Mouse (Mus musculus): Measurements from ENCODE around the gene Msh3. TPM values are rescaled to one million over a fixed set of nuclear protein-coding genes. Genes with fewer than 3 reads are reported as not detected.
"Not testable (repeated sequence)": the region's sequence is repeated elsewhere in the genome, so short reads cannot be mapped to it uniquely, and the experiment has no call there.

Msh3 gene
- polyA plus RNA-seq, 1 experiment from 2014 or later: 34.5 TPM

DNA sequence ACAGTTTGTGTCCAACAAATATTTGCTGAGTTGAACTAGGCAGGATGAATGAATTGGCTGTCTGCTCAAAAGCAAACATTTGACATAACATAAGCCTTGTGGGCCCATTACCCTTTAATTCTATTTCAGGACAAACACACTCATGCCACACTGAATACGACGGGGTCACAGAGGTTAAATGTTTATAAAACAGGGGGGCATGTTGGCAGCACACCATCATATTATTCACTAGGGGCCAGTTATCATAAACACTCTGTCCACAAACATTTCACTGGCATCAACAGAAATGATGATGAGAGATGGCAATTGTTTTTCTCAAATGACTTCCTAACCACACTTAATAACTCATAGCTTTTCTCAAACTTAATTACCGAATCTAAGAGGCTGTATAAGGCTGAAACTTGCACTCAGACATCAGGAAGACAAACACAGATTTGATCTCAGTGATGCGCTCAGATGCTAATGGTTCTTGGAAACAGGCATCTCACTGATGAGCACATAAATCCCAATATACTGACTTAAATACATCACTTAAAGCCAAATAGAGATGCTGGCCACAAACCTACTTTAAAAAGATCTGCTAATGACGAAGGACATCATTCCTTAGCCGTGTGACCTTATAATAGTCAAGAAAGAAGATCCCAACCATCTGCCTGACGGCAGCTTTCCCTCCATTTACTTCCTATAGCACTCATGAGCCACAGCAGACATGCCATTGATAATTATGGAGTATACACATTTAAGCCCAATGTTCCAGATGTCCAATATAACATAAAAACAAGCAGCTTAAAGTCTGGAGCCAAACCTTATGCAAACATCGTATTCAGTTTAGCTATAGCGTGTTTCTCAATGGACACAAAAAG, 122.5 kb downstream of the Msh3 start:
- Histone ChIP-seq H3K36me3 (replicated peaks) (peaks cover 34% of the 10 kb centered on the region), H3K9me3 (no peaks in the 10 kb centered on the region), H3K27me3 (replicated peaks; ENCODE audit: low read depth, poor library complexity, severe bottlenecking) (no peaks in the 10 kb centered on the region), H3K27ac (replicated peaks) (no peak overlapping the region), H3K4me3 (no peak overlapping the region), H3K4me1 (no peaks in the 10 kb centered on the region)
- DNase-seq (ENCODE audit: low spot score): no peak
- 89% methylated on average over 9 of the region's 9 CpGs for WGBS

- Histone ChIP-seq H3K9me3 (no peaks in the 10 kb centered on the region), H3K27me3 (replicated peaks; ENCODE audit: low read depth, poor library complexity, severe bottlenecking) (no peaks in the 10 kb centered on the region), H3K4me1 (no peaks in the 10 kb centered on the region), H3K27ac (replicated peaks) (no peak overlapping the region), H3K36me3 (replicated peaks) (0 out of 2 replicates have a peak, but pooled peaks cover 3% of the 10 kb centered on the region), H3K4me3 (no peak overlapping the region)
- 83% methylated on average over 1 of the region's 1 CpGs for WGBS
- DNase-seq (ENCODE audit: low spot score): no peak
Measured at GRCm38 (mm10) chr13:92228037-92228436, 126.8 kb downstream of the Msh3 start.

DNA sequence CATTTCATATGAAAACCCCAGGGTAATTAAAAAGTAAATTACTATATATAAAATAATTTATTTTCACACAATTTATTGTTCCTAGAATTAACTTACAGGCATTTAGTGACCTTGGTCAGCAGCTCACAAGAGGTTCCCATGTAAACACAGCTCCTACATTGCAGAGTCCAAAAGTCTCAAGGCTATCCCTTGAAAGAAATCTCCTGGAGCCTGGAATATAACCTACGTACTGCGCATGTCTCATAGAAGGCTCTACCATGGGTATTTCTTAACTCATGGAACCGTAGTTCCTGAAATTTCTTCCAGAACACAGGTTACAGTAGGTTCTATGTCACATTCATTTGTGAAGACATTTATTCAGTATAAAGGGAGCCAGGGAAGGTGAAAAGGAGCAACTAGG, 131.2 kb downstream of the Msh3 start:
- peaks cover 34% of the 10 kb centered on the region for H3K36me3 ChIP-seq (replicated peaks)
- no peak overlapping the region for H3K4me3 ChIP-seq
- H3K27ac ChIP-seq (replicated peaks): no peak overlapping the region
- H3K27me3 ChIP-seq (replicated peaks; ENCODE audit: low read depth, poor library complexity, severe bottlenecking): no peaks in the 10 kb centered on the region
- H3K4me1 ChIP-seq: no peaks in the 10 kb centered on the region
- H3K9me3 ChIP-seq: no peaks in the 10 kb centered on the region
- WGBS: 98% methylated on average over 3 of the region's 3 CpGs
- no peak for DNase-seq (ENCODE audit: low spot score)

GRCm38 (mm10) chr13:92222763-92223162, 132.0 kb downstream of the Msh3 start:
- Histone ChIP-seq H3K9me3 (no peaks in the 10 kb centered on the region), H3K36me3 (replicated peaks) (peaks cover 38% of the 10 kb centered on the region), H3K27ac (replicated peaks) (no peak overlapping the region), H3K4me3 (no peak overlapping the region), H3K4me1 (no peaks in the 10 kb centered on the region), H3K27me3 (replicated peaks; ENCODE audit: low read depth, poor library complexity, severe bottlenecking) (no peaks in the 10 kb centered on the region)
- DNase-seq (ENCODE audit: low spot score): no peak
- WGBS: 98% methylated on average over 5 of the region's 5 CpGs

- no peak for DNase-seq (ENCODE audit: low spot score)
- peaks cover 49% of the 10 kb centered on the region for H3K36me3 ChIP-seq (replicated peaks)
Measured at GRCm38 (mm10) chr13:92219774-92220173, 135.0 kb downstream of the Msh3 start.

DNA sequence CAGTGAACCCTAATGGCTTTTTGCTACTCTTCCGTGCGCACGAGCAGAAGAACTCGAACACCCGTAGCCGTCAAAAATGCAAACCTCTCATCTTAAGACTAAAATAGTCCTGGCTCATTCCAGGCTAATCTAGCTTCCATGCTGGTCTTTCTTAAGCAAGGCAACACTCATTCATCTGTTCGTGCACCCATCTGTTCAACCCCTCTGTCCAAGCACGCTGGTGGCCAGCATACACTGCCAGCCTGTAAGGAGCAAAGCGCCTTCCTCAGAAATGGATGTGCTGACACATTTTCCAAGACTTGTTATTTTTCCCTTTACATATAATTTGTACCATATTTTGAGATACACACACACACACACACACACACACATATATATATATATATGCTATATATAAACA, 137.6 kb downstream of the Msh3 start:
- Histone ChIP-seq H3K4me3 (no peak overlapping the region), H3K27ac (replicated peaks) (no peak overlapping the region), H3K27me3 (replicated peaks; ENCODE audit: low read depth, poor library complexity, severe bottlenecking) (no peaks in the 10 kb centered on the region), H3K9me3 (no peaks in the 10 kb centered on the region), H3K36me3 (replicated peaks) (peaks cover 68% of the 10 kb centered on the region), H3K4me1 (no peaks in the 10 kb centered on the region)
- 96% methylated on average over 9 of the region's 9 CpGs for WGBS
- DNase-seq (ENCODE audit: low spot score): no peak

More at GRCm38 (mm10) chr13:92219774-92220173, 135.0 kb downstream of the Msh3 start:
- no peaks in the 10 kb centered on the region for H3K27me3 ChIP-seq (replicated peaks; ENCODE audit: low read depth, poor library complexity, severe bottlenecking)
- no peak overlapping the region for H3K27ac ChIP-seq (replicated peaks)
- 83% methylated on average over 3 of the region's 3 CpGs for WGBS
- H3K9me3 ChIP-seq: no peaks in the 10 kb centered on the region
- no peaks in the 10 kb centered on the region for H3K4me1 ChIP-seq
- no peak overlapping the region for H3K4me3 ChIP-seq

GRCm38 (mm10) chr13:92196860-92197259, 157.9 kb downstream of the Msh3 start:
- no peaks in the 10 kb centered on the region for H3K9me3 ChIP-seq
- H3K4me1 ChIP-seq: no peaks in the 10 kb centered on the region
- no peaks in the 10 kb centered on the region for H3K36me3 ChIP-seq (replicated peaks)
- H3K27me3 ChIP-seq (replicated peaks; ENCODE audit: low read depth, poor library complexity, severe bottlenecking): no peaks in the 10 kb centered on the region
- no peak for DNase-seq (ENCODE audit: low spot score)
- WGBS: 88% methylated on average over 2 of the region's 2 CpGs
- H3K4me3 ChIP-seq: no peak overlapping the region
- H3K27ac ChIP-seq (replicated peaks): no peak overlapping the region

- H3K9me3 ChIP-seq; H3K36me3 ChIP-seq (replicated peaks); H3K4me3 ChIP-seq; DNase-seq (ENCODE audit: low spot score); H3K27me3 ChIP-seq (replicated peaks; ENCODE audit: low read depth, poor library complexity, severe bottlenecking); H3K4me1 ChIP-seq; H3K27ac ChIP-seq (replicated peaks): not testable (repeated sequence)
- 89% methylated on average over 5 of the region's 5 CpGs for WGBS
Measured at GRCm38 (mm10) chr13:92193806-92194205, 161.0 kb downstream of the Msh3 start.

DNA sequence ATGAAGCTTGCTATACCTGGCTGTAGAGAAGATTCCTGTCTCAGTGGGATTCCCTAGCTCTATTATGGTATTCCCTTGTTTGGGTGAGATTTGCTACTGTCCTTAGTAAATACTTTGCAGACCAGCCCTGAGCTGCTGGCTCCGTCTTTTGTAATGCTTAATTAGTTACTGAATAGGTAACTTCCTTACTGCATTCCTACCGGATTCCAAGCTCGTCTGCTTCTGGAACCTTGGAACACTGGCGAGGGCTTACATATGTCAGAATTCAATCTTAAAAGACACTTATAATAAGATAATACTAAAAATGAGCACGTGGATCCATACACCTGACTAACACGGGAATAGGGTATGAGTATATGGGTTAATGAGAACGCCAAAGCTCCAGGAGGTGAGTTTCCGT, 182.1 kb downstream of the Msh3 start:
- H3K36me3 ChIP-seq (replicated peaks); DNase-seq (ENCODE audit: low spot score); H3K27me3 ChIP-seq (replicated peaks; ENCODE audit: low read depth, poor library complexity, severe bottlenecking); H3K4me3 ChIP-seq; H3K9me3 ChIP-seq; H3K4me1 ChIP-seq; H3K27ac ChIP-seq (replicated peaks): not testable (repeated sequence)
- WGBS: 84% methylated on average over 8 of the region's 8 CpGs

Other genes with a start within 250 kb of the Msh3 start
- 0.04 TPM in 1 of 2 replicates, not detected in the other for gene Rasgrf2, start 223.3 kb downstream of the Msh3 start, polyA plus RNA-seq (2016; fragmentation: Nextera tagmentation; extraction: Ambion mirVana)
- gene Gm20379, start 49.0 kb downstream of the Msh3 start, polyA plus RNA-seq (2016; fragmentation: Nextera tagmentation; extraction: Ambion mirVana): 0.72 and 1.4 TPM in 2 replicates
- gene Dhfr, start 277 bp downstream of the Msh3 start, polyA plus RNA-seq (2016; fragmentation: Nextera tagmentation; extraction: Ambion mirVana): 27.0 and 27.5 TPM in 2 replicates
- gene Ankrd34b, start 70.9 kb upstream of the Msh3 start, polyA plus RNA-seq (2016; fragmentation: Nextera tagmentation; extraction: Ambion mirVana): 0.06 TPM in 1 of 2 replicates, not detected in the other
- 0.12 TPM in 1 of 2 replicates, not detected in the other for gene Fam151b, start 129.0 kb upstream of the Msh3 start, polyA plus RNA-seq (2016; fragmentation: Nextera tagmentation; extraction: Ambion mirVana)
- gene Zfyve16, start 175.9 kb upstream of the Msh3 start, polyA plus RNA-seq (2016; fragmentation: Nextera tagmentation; extraction: Ambion mirVana): 11.7 and 12.2 TPM in 2 replicates
- not detected in 2 replicates for gene Spz1, start 221.2 kb upstream of the Msh3 start, polyA plus RNA-seq (2016; fragmentation: Nextera tagmentation; extraction: Ambion mirVana)

Data from embryonic facial prominence, embryonic 10.5 days (tissue).